Mouse (Mus musculus): ENCODE results near the gene Ccdc152.

DNA sequence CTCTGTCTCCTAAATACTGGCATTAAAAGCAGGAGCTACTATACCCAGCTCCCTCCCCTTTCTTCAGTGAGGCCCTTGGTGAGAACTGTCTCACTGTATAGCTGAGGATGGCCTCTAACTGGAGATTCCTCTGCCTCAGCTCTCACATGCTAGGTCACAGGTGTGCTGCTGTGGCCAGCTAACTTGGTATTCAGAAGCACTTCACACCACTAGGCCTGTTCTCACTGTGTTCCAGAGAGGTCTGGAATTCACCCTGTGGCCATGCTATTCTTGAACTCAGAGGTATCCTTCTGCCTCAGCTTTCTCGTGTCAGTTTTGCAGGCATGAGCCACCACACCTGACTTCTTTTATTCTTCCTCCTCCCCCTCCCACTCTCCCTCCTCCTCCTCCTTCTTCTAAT is 30.1 kb downstream of the Ccdc152 start:
- TF ChIP-seq CTCF (IDR thresholded peaks at IDR 0.05; ENCODE audit: low read depth, low read length): no peak
- TF ChIP-seq GATA1 (IDR thresholded peaks at IDR 0.05; ENCODE audit: borderline replicate concordance, low read length): no peak
- TF ChIP-seq TAL1 (conservative IDR thresholded peaks at IDR 0.05; ENCODE audit: low read depth, low read length): no peak

All from G1E (cell line).